Mouse (Mus musculus): ENCODE data around the gene Kcnj13.

Kcnj13 gene

GRCm38 (mm10) chr1:87394594-87394993, at the start of gene Kcnj13:
Kcnj13 (minus strand) TSS chr1:87394729.
- DNase-seq (ENCODE audit: low spot score) = no peak

- no peak for DNase-seq (ENCODE audit: low spot score)
Measured at GRCm38 (mm10) chr1:87436583-87436982, 42.1 kb upstream of the Kcnj13 start.

- DNase-seq (ENCODE audit: low spot score) = no peak
Measured at GRCm38 (mm10) chr1:87435125-87435524, 40.6 kb upstream of the Kcnj13 start.

- DNase-seq (ENCODE audit: low spot score) = no peak
Measured at GRCm38 (mm10) chr1:87418733-87419132, 24.2 kb upstream of the Kcnj13 start.

- no peak for DNase-seq (ENCODE audit: low spot score)
Measured at GRCm38 (mm10) chr1:87409380-87409779, 14.9 kb upstream of the Kcnj13 start.

GRCm38 (mm10) chr1:87406012-87406411, 11.5 kb upstream of the Kcnj13 start:
- no peak for DNase-seq (ENCODE audit: low spot score)

GRCm38 (mm10) chr1:87404710-87405109, 10.2 kb upstream of the Kcnj13 start:
- DNase-seq (ENCODE audit: low spot score) = no peak

GRCm38 (mm10) chr1:87396923-87397586, 2.5 kb upstream of the Kcnj13 start:
- DNase-seq (ENCODE audit: low spot score) = no peak

GRCm38 (mm10) chr1:87393444-87394195, 909 bp downstream of the Kcnj13 start:
- no peak for DNase-seq (ENCODE audit: low spot score)

- no peak for DNase-seq (ENCODE audit: low spot score)
Measured at GRCm38 (mm10) chr1:87386436-87387092, 8.0 kb downstream of the Kcnj13 start.

GRCm38 (mm10) chr1:87381152-87381551, 13.4 kb downstream of the Kcnj13 start:
- no peak for DNase-seq (ENCODE audit: low spot score)

GRCm38 (mm10) chr1:87379919-87380318, 14.6 kb downstream of the Kcnj13 start:
- no peak for DNase-seq (ENCODE audit: low spot score)

GRCm38 (mm10) chr1:87378024-87378560, 16.4 kb downstream of the Kcnj13 start:
- DNase-seq (ENCODE audit: low spot score) = no peak

GRCm38 (mm10) chr1:87360276-87360675, 34.3 kb downstream of the Kcnj13 start:
- DNase-seq (ENCODE audit: low spot score) = no peak

GRCm38 (mm10) chr1:87350576-87350975, 44.0 kb downstream of the Kcnj13 start:
- DNase-seq (ENCODE audit: low spot score) = no peak

All from testis, postnatal 14 days (tissue).